Mouse (Mus musculus) layer of hippocampus, adult 8-10 months (tissue): ENCODE measurements around the gene Gpr182. TPM values are rescaled to one million over a fixed set of nuclear protein-coding genes. Genes with fewer than 3 reads are reported as not detected.

ENCODE experiments used
- DNase-seq, 2 experiments: peaks; one replicate each; pipeline ENCODE4 v3.0.0; 2022; ENCODE audit warnings: low spot score in 2 of 2
- total RNA-seq, 4 experiments: library from RNA; stranded (reverse); gene quantifications; 2 replicates each; pipeline ENCODE4 v1.2.4; 2022

The Gpr182 gene
- total RNA-seq, 4 experiments from 2014 or later = 1.6 to 2.2 (median 1.9) TPM

DNA sequence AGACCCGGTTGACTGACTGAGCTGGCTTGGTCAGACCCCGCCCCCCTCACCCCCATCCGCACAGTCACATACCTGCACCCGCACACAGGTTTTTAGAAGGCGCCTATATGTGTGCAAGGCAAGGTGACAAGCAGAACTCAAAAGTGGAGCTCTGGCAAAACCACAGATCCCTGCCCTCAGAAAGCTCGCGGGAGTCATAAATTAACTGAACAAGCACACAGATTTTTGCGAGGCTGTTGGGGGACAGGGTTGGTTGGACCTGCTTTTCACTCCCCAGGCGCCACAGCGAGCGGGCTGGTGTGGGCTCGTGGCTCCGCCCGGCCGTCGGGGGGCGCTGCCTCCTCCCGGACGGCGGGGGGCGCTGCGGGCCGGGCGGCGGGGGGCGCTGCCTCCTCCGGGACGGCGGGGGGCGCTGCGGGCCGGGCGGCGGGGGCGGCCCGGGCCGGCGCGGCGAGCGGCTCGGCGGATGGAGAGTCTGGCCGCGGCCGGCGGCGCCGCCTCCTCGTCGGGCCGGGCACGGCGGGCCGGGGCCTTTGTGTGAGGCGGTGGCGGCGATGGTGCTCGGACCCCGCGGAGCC lies 12.4 kb downstream of the Gpr182 start, which contains the start of gene Zbtb39:
Zbtb39 (plus strand) TSS at position 456 of the 578 bp plus-strand sequence.
- peak in 1 of 2 experiments; percentile 58 for DNase-seq

DNA sequence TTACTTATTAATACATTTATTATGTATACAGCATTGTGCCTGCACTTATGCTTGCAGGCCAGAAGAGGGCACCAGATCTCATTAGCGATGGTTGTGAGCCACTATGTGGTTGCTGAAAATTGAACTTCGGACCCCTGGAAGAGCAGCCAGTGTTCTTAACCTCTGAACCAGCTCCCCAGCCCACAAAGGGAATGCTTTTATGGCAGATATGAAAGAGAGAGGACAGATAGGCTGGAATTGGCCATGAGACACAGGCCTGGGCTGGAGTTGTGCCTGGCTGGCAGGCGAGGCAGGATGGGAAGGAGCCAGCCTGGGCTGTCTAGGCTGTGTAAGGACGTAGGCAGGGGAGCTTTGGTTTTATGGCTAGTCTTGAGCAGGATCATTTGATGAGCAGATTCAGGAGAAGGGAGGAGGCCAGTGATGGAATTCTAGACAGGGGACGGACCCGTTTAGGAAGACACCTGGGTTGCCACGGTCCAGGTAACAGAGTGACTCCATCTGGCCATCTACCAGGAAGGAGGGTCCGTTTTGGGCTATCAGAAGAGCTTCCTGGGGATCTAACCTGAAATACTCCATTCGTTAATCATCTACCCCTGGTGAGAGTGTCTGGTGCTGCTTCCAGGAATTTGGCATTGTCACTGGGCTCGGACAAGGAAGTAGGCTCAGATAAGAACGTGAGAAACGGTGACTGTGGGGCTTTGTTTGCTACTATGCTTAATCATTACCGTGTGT lies 13.2 kb downstream of the Gpr182 start:
- no peak for DNase-seq

DNA sequence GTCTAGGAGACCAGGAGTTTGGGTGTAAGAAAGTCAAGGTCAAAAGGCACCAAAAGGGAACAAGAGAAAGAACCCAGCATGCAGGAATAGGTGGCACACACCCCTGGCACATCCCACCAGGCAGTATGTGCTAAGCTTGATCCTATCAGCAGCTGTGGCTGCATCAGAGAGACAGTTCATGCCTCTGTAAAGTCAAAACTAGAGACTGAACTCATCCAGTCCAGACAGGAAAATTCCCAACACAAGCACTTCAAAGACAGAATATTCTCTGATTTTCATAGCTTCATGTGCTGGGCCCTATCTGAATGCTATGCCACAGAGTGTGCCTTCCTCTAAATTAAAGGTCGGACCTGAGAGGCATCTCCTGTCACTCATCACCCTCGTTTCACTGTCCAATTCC lies 14.0 kb downstream of the Gpr182 start:
- DNase-seq = no peak

- DNase-seq = no peak
Observed at GRCm38 (mm10) chr10:127736916-127737315, 14.6 kb downstream of the Gpr182 start.

GRCm38 (mm10) chr10:127736266-127736665 lies 15.3 kb downstream of the Gpr182 start:
- no peak for DNase-seq

DNA sequence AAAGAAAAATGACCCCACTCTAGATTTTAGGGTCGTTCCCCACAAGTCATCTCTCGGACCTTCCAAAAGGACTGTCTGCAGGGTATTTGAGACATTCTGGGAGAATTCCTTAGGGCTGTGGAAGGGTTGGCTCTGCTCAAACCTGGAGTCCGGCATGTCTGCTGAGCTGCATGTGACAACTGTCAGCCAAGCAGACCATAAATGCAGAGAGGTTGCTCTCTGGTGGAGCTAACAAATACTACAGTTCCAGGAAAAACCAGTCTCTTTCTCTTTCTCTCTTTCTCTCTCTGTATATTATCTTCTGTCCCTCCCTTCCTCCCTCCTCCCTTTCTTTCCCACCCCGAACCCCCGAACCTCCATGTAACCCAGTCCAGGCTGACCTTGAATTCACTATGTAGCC lies 17.1 kb downstream of the Gpr182 start:
- no peak for DNase-seq

DNA sequence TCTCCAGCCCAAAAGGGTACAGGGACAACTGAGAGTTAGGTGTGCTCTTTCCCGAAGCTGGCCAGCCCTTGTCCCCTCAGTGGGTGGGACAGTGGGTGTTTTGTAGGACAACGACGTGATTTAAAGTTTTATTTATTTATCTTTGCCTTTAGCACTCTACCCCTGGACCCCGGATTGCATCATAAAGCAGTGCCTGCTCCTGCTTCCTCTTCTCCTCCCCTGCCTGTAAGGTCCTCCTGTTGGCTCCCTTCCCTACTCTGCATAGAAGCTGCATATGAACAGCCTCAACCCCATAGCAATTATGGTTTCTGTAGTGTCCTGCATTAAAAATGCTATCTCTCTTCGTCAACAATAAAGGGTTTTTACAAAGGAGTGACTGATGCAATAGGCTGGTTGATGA lies 20.1 kb downstream of the Gpr182 start:
- DNase-seq = no peak

- DNase-seq = no peak
Observed at GRCm38 (mm10) chr10:127730933-127731310, 20.6 kb downstream of the Gpr182 start.

DNA sequence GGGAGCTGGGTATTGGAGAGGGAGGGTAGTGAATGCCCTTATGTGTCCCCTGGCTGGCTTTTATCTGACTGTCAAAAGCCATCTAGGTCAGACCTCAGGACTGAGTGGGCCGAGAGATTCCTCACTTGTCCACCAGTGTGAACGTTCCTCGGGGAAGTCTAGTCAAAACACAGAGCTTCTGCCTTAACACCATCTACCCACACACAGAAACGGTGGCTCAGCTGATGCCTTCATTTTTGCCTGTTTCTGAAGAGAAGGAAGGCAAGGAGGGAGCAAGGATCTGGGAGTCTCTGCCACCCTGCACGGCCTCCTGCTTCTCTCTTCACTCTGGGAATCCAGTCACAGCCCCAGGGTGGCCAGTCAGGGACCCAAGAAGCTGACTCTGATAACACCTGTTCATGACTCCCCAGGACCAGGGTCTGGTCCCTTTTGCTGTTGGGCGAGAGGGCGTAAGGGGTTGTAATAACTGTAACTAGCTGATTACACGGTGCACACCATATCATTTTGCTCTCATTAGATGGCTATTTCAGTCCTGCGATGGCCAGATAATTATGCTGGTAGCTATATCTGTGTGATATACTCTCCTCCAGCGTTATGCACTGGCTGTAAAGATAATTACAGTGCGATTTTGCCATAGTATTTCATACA lies 21.1 kb downstream of the Gpr182 start:
- DNase-seq = no peak

DNA sequence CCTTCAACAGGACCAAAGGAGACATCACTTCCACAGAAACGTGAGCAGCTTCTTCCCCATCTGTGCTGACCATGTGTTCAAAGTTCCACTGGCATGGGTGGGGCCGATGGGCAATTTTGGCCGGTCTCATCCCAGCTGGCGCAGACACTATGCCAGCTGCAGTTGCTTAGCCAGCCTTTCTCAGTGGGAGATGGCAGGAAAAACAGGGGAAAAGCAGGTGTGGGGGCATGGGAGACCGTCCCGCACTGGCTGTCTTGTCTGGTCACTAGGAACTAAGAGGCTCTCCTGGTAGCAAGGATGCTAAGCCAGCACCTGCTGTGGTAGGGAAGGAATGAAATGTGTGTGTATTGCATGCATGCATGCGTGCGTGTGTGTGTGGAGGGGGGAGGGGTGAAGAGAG lies 23.1 kb downstream of the Gpr182 start:
- no peak for DNase-seq

- no peak for DNase-seq
Observed at GRCm38 (mm10) chr10:127725136-127725535, 26.4 kb downstream of the Gpr182 start.

- DNase-seq = no peak
Observed at GRCm38 (mm10) chr10:127724178-127724577, 27.4 kb downstream of the Gpr182 start, which contains the start of gene Tac2. Gene Tac2, plus strand, starts transcription at chr10:127724478.

DNA sequence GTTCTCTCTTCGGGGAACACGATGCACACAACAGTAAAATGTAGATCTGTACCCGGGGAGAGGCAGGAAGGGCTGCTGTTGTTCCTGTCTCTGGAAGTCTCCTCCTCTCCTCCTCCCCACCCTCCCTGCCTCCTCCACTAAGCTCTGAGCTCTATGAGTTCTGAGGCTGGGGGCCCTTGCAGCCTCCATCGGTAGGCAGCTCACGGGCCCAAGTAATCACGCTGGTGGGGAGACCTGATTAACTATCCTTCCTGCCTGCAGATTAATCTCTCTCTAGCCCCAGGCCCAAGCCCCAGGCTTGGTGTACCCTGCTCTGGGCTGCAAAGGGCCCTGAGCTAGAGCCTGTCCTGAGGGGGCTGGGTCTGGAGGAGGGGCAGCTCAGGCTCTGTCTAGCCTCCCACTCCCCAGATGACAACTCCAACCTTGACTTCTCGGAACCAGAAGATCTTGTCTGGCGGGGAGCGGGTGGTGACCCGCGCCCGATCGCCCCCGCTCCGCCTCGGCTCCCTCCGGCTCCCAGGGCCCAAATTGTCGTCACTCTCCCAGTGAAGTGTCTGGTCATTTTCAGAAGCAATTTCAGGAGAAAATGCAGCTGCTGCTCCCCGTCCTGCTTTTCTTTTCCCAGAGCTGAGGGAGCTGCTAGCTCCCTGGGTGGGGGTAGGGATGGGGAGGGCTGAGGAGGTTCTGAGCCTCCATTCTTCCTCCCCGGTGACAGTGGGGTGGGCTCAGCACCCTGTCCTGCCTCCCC lies 29.7 kb downstream of the Gpr182 start:
- DNase-seq = peak in 1 of 2 experiments; percentile 23

- no peak for DNase-seq
Observed at GRCm38 (mm10) chr10:127712736-127713135, 38.8 kb downstream of the Gpr182 start.

DNA sequence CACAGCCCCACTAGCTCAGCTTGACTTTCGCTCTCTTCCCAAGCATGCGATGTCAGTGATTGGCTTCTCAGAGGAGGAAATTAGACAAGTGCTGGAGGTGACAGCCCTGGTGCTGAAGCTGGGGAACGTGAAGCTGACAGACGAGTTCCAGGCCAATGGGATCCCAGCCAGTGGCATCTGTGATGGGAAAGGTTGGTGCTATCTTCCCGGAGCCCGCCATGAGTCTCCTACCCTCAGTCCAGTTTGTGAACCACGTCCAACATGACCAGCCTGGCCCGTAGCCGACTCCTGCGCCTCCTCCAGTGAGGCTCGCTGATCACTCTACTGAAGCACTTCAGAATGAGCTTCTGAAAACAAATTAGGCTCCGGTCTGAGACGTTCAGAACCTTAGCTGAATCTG lies 41.2 kb downstream of the Gpr182 start:
- no peak for DNase-seq

- no peak for DNase-seq
Observed at GRCm38 (mm10) chr10:127708850-127709370, 42.6 kb downstream of the Gpr182 start.

GRCm38 (mm10) chr10:127707721-127708120 lies 43.8 kb downstream of the Gpr182 start:
- no peak for DNase-seq

DNA sequence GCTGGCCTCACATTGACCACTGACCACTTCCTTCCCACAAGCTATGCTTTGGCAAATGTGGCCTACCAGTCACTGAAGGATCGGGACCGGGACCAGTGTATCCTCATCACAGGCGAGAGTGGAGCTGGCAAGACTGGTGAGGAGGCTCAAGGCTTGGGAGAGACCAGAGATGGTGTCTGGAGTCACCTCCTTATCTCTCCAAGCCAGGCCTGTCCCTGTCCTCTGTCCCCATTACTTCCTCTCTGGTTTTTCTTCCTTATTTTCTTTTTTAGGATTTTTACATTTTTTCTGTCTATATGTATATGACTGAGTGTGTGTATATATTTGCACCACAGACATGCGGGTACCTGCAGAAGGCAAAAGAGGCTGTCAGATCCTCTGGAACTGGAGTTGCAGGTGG lies 45.7 kb downstream of the Gpr182 start:
- DNase-seq = no peak

DNA sequence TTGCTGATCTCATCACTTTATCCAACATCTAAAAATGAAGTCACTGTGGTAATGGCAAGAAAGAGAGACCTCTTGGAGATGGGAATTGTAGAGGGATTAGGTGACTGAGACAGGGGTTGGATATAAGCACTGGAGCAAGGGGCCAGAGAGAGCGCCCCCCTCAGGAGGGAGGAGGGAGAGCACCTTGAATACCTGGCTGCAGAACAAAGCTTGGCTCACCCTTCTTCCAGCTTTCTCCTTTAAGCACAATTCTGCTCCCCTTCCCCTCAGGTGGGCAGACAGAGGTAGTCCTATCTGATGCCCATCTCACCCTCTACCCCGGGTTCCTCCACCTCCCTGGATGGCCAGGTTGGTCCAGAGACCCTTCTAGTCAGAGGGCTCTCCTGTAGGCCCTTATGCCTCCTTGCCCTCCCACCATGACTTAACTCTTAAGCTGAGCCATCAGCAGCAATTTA lies 46.7 kb downstream of the Gpr182 start, which contains the start of gene Myo1a:
Myo1a (plus strand) TSS at position 405 of the 455 bp plus-strand sequence.
- no peak for DNase-seq

DNA sequence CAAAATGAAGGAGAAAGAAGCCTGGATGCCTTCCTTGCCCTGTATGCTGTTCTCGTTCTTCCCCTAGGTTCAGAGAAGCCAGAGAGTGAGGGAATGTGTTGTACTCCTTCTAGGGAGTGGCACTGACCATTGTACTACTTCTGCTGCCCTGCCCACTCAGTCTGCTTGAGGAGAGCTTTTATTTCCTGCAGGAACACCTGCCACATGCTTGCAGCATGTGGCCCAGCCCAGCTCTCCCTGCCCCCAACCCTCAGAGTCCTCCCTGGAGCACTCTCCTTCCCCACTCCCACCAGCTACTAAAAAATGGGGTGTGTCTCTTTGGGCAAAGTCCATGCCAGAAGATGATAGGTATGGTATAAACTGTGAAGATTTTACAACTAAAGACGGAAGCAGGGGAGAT lies 47.2 kb downstream of the Gpr182 start:
- DNase-seq = no peak

GRCm38 (mm10) chr10:127703299-127703698 lies 48.2 kb downstream of the Gpr182 start:
- no peak for DNase-seq
